Mouse (Mus musculus) thymus, postnatal 25 days (tissue): ENCODE results near the gene Bach2.

Experiments used
- DNase-seq: peaks from one replicate; pipeline ENCODE4 v3.0.0; 2022

Gene Bach2

GRCm38 (mm10) chr4:32299970-32300369, 61.4 kb downstream of the Bach2 start:
- no peak for DNase-seq

DNA sequence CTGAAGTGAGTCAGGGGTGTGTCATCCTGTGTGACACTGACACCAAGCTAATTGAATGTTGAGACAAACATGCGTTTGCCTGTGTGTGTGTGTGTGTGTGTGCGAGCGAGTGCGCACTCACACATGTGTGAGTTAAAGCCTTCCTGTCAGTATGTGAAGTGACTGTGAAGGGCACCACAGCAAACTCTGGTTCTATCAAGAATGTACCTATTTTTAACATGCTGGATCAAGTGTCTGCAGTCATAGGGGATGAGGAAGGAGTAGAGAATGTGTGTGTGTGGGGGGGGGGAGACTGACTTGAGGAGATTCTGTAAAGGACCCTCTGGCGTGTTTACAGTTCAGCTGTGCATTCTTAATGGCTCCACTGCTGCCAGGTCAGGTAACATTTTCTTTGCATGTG, 64.1 kb downstream of the Bach2 start:
- DNase-seq: no peak

- DNase-seq: no peak
These were observed 64.5 kb downstream of the Bach2 start for GRCm38 (mm10) chr4:32303076-32303475.

DNA sequence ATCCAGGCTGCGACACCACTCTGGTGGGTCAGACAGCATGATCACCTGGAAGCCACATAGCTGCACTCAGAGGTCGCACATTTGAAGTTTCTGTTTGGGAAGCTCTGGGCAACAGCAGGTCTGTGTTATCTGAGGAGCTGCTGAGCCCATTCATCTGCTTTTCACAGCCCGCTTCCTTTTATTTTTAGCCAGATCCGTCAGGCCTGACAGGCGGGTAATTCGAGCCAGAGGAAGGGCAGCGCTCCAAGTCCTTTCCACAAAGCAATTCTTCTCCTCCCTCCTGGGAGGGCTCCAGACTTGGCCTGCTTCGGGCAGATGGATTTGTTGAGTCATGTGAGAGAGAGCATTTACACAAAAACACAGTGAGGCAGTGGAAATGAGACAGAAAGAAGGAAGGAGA, 65.1 kb downstream of the Bach2 start:
- DNase-seq: no peak

GRCm38 (mm10) chr4:32304221-32304703, 65.7 kb downstream of the Bach2 start:
- no peak for DNase-seq

GRCm38 (mm10) chr4:32305036-32305615, 66.5 kb downstream of the Bach2 start:
- DNase-seq: no peak

DNA sequence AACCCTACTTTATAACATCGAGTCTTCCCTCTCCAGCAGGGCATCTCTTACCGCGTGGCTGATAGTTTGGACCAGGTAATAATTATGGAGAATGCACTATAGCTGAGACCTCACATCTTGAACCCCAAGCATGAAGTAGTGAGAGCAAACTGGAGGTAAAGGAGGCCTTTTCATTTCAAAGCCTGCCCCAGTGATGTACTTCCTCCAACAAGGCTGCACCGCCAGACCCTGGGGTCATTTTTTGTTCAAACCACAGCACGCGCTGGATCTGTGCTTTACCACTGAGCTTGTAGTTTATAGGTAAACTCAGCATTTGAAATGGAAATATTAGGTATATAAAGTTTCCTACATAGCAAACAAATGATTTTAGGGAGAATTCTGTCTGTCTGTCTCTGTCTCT, 67.1 kb downstream of the Bach2 start:
- no peak for DNase-seq

DNA sequence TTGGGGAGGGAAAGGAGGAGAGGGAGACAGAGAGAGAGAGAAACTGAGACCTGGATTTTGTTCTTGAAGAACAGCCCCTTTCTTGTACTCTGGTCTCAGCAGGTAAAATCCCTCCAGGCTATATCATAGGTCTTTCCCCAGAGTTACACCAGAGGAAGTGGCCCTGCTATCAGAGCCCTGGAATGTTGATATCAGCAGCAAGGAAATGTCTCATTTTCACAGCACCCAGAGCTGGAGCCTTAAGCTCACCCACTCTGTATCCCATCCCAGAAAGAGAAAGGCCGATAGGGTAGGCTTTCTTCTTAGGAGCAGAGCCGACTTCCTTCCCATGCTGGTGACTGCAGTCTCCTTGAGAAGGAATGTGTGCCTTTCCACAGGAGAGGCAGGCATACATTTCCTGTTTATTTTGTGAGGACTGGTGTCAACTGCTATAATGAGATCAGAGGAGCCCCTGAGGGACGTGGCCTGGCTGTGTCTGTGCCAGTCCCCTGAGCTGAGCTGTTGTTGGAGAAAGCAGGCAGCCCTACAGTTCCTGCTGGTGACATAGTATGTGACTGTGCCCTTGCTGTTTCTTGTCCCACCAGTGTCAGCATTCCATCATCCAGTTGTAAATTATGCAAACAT, 67.7 kb downstream of the Bach2 start:
- DNase-seq: no peak

- no peak for DNase-seq
These were observed 68.6 kb downstream of the Bach2 start for GRCm38 (mm10) chr4:32307215-32307614.

- no peak for DNase-seq
These were observed 73.8 kb downstream of the Bach2 start for GRCm38 (mm10) chr4:32312171-32312946.

- no peak for DNase-seq
These were observed 76.3 kb downstream of the Bach2 start for GRCm38 (mm10) chr4:32314919-32315318.

- no peak for DNase-seq
These were observed 80.0 kb downstream of the Bach2 start for GRCm38 (mm10) chr4:32318608-32319007.

DNA sequence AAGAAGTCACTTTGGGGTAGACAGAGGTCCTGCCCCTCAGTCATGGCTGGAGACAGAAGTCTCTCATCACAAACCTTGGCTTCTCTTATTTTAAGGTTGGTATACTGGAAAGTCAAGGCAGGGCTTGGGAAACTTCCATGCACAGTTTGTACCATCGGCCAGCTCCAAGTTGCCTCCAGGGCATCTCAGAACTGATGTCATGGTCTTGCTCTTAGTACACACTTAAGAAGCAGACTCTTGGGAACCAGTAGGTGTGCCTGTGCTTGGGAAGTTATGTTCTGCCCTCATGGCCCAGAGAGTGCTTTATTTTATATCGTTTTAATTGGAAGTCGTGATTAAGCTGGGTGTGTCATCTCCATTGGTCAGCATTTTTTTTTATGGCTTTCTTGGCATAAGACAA, 80.7 kb downstream of the Bach2 start:
- DNase-seq: no peak

GRCm38 (mm10) chr4:32320039-32320438, 81.4 kb downstream of the Bach2 start:
- no peak for DNase-seq

GRCm38 (mm10) chr4:32324111-32324510, 85.5 kb downstream of the Bach2 start:
- DNase-seq: no peak

GRCm38 (mm10) chr4:32324967-32325366, 86.4 kb downstream of the Bach2 start:
- DNase-seq: no peak

- no peak for DNase-seq
These were observed 87.0 kb downstream of the Bach2 start for GRCm38 (mm10) chr4:32325596-32325995.

- DNase-seq: no peak
These were observed 87.7 kb downstream of the Bach2 start for GRCm38 (mm10) chr4:32326279-32326678.

- DNase-seq: no peak
These were observed 88.3 kb downstream of the Bach2 start for GRCm38 (mm10) chr4:32326860-32327259.

DNA sequence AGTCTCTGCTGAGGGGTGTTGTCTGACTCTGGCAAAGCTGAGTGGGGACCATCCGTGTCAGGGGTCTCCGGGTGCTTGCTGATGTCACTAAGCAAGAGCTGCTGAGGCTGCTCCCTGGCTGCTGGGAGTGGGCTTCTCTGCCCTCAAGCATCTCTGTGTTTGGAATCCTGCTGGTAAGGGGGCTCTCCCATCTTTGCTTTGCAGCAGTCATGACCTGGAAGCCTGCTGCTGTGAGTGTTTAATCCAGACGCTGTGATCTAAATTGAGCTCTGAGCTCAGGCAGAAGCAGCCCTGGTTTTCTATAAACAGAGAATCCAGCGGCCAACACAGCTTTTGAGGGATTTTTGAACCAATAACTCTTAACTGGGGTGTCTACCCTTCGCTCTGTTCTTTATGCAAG, 89.0 kb downstream of the Bach2 start:
- DNase-seq: no peak

GRCm38 (mm10) chr4:32328561-32328960, 90.0 kb downstream of the Bach2 start:
- DNase-seq: no peak

GRCm38 (mm10) chr4:32330584-32331314, 92.1 kb downstream of the Bach2 start:
- DNase-seq: no peak

DNA sequence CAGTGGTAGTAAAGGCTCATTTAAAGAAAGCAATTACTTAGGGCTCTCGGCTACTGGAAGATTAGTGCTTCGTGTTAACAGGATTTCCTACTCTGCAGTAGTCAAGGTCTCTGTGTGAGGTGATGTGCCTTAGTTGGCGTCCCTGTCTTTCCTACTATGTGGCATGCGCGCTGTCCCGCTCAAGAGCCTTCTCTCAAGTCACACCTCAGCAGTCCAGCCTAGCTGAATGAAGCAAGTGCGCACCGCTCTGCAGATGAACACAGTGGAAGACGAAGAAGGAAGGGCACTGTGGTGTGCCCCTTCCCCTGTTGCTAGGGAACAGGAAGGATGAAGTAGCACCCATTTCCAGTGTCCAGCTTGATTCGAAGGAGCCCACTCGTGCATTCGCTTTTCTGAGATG, 93.4 kb downstream of the Bach2 start:
- no peak for DNase-seq
